40 mouse cellular contexts compared by ENCODE assay signal in the genomic region with DNA sequence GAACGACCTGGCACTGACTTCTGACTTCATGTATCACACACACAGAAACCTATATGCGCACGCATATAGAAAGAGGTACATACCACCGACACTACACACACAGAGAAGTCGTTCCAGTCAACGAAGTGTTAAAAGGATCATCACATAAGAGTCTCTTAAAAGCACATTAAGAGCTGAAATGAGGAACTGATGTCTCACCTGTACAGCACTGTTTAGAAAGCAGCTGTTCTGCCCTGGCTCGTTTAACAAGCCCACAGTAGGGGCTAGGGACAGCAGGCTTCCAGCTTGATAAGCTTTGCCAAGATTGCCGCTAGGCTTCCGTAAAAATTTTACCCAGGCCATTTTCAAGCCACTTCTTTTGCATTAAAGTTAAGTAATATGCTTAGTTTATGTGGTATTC. TPM values are rescaled to one million over a fixed set of nuclear protein-coding genes. Genes with fewer than 3 reads are reported as not detected.
"Had no signal": no experiment of that assay in that cellular context is flagged by ENCODE, and none has a peak within 500 bp of the region (broad histone marks: within the 10 kb centered on the region; RNA-seq: fewer than 3 reads in every experiment).

No protein-coding gene starts in this region.

- DNase-seq: cerebellum, adult 2 months; cerebellum, adult 8-10 months; cerebellum, adult 9-10 months; cerebellum, adult 9-11 months; cerebellum, postnatal 10 days; cerebellum, postnatal 14 days; cerebellum, postnatal 25 days; cerebellum, postnatal 36 days; embryo, embryonic 11 days; forebrain, postnatal 0 days; gastrocnemius, adult 2 months; gastrocnemius, postnatal 10 days; gastrocnemius, postnatal 14 days; gastrocnemius, postnatal 25 days; gastrocnemius, postnatal 36 days; heart, adult 18-20 months; heart, adult 2 months had no signal

- H3K36me3 ChIP-seq: embryonic facial prominence, embryonic 12.5 days; embryonic facial prominence, embryonic 13.5 days; forebrain, embryonic 15.5 days had no signal

- H3K4me2 ChIP-seq: embryonic facial prominence, embryonic 12.5 days; embryonic facial prominence, embryonic 13.5 days; embryonic facial prominence, embryonic 15.5 days; forebrain, embryonic 12.5 days; forebrain, embryonic 13.5 days; forebrain, embryonic 15.5 days had no signal

- H3K9me3 ChIP-seq: embryonic facial prominence, embryonic 10.5 days; embryonic facial prominence, embryonic 12.5 days; embryonic facial prominence, embryonic 13.5 days; embryonic facial prominence, embryonic 15.5 days; forebrain, embryonic 10.5 days; forebrain, embryonic 12.5 days; forebrain, embryonic 13.5 days; forebrain, embryonic 15.5 days had no signal

- H3K27me3 ChIP-seq: embryonic facial prominence, embryonic 12.5 days; embryonic facial prominence, embryonic 13.5 days; embryonic facial prominence, embryonic 15.5 days; forebrain, embryonic 12.5 days; forebrain, embryonic 13.5 days; forebrain, embryonic 15.5 days had no signal

- H3K4me1 ChIP-seq: embryonic facial prominence, embryonic 13.5 days; embryonic facial prominence, embryonic 15.5 days; forebrain, embryonic 12.5 days; forebrain, embryonic 13.5 days; forebrain, embryonic 15.5 days had no signal

- ATAC-seq: forebrain, embryonic 13.5 days; forebrain, embryonic 14.5 days; forebrain, embryonic 15.5 days; forebrain, embryonic 16.5 days; forebrain, postnatal 0 days had no signal

- H3K27ac ChIP-seq: embryonic facial prominence, embryonic 10.5 days; embryonic facial prominence, embryonic 12.5 days; embryonic facial prominence, embryonic 13.5 days; embryonic facial prominence, embryonic 15.5 days; forebrain, embryonic 10.5 days; forebrain, embryonic 12.5 days; forebrain, embryonic 13.5 days; forebrain, embryonic 15.5 days; gastrocnemius, adult 2 months; heart, adult 2 months had no signal

- H3K4me3 ChIP-seq: embryonic facial prominence, embryonic 10.5 days; embryonic facial prominence, embryonic 12.5 days; embryonic facial prominence, embryonic 13.5 days; embryonic facial prominence, embryonic 15.5 days; erythroblast, embryonic 14.5 days; forebrain, embryonic 10.5 days; forebrain, embryonic 12.5 days; forebrain, embryonic 13.5 days; forebrain, embryonic 15.5 days; gastrocnemius, adult 2 months; heart, adult 2 months had no signal

- H3K9ac ChIP-seq: embryonic facial prominence, embryonic 12.5 days; embryonic facial prominence, embryonic 13.5 days; embryonic facial prominence, embryonic 15.5 days; forebrain, embryonic 12.5 days; forebrain, embryonic 13.5 days; forebrain, embryonic 15.5 days; forebrain, postnatal 0 days had no signal

RNA-seq across cellular contexts. Expression of gene Gm10959, which starts 49.2 kb away (rescaled TPM):
- total RNA-seq: common myeloid progenitor, adult 5-6 weeks; forebrain, postnatal 0 days; gastrocnemius, adult 18-20 months; gastrocnemius, adult 2 months; gastrocnemius, adult 8-10 months; gastrocnemius, postnatal 10 days; gastrocnemius, postnatal 14 days; gastrocnemius, postnatal 25 days; gastrocnemius, postnatal 36 days; gastrocnemius, postnatal 4 days; granulocyte monocyte progenitor cell, adult 5-6 weeks; heart, adult 18-20 months; heart, adult 2 months; heart, adult 8-10 months had no signal
- polyA plus RNA-seq: cerebellum, adult 2 months; cortical plate, adult 2 months; embryonic facial prominence, embryonic 10.5 days; embryonic facial prominence, embryonic 11.5 days; embryonic facial prominence, embryonic 12.5 days; embryonic facial prominence, embryonic 13.5 days; embryonic facial prominence, embryonic 14.5 days; embryonic facial prominence, embryonic 15.5 days; erythroblast, embryonic 14.5 days; forebrain, embryonic 10.5 days; forebrain, embryonic 11.5 days; forebrain, embryonic 12.5 days; forebrain, embryonic 13.5 days; forebrain, embryonic 14.5 days; forebrain, embryonic 15.5 days; forebrain, embryonic 16.5 days; forebrain, postnatal 0 days; frontal cortex, adult 2 months; gonadal fat pad, adult 2 months; heart, adult 2 months had no signal
